Mouse (Mus musculus) gastrocnemius, postnatal 25 days (tissue): ENCODE measurements around the gene Rims3. TPM values are rescaled to one million over a fixed set of nuclear protein-coding genes. Genes with fewer than 3 reads are reported as not detected.

Experiments
- DNase-seq: peaks from one replicate; pipeline ENCODE4 v3.0.0; 2022
- total RNA-seq, 2 experiments: library from RNA; stranded (reverse); gene quantifications; 1 replicate in 1 of 2; 2 replicates in 1 of 2; pipeline ENCODE4 v1.2.3; 2021

Gene Rims3
- total RNA-seq, 2 experiments from 2014 or later = 0.03 TPM; not detected in 1

DNA sequence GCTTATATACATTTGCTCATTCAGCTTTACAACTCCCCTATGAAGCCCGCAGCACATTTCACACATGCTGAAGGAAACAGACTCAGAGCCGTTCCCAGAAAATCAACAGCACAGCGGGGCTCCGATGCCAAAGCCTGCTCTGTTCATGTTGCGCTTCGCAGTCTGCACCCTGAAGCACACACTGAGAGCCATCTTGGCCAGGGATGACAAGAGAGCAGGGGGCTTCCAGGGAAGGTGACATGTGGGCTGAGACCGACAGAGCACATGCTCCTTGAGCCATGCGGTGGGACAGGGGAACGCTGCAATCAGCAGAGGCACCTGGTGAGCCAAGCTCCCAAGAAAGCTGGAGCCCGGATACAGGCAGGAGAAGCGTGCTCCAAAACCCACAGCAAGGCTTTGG, 5.2 kb upstream of the Rims3 start:
- no peak for DNase-seq

- no peak for DNase-seq
Observed at GRCm38 (mm10) chr4:120850946-120851345, 3.7 kb upstream of the Rims3 start.

- DNase-seq = no peak
Observed at GRCm38 (mm10) chr4:120855360-120856060, 894 bp downstream of the Rims3 start.

DNA sequence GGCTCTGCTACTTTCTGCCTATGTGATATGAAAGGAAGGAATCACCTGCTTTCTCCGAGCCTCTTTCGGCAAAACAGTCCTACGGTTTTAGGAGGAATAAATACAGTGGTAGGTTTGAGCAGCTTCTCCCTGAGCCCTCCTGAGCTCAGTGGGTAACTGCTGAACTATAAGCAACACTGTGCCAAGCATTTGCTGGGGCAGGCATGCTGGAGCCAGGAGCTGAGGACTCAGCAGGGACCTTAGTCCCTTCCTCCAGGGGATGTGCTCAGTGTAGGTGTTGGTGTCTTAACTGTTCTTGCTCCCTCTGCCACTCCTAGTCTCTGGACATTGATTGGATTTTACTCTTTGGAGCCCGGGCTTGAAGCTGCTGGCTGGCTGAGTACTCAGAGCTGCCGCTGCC, 1.8 kb downstream of the Rims3 start:
- DNase-seq = no peak

- DNase-seq = no peak
Observed at GRCm38 (mm10) chr4:120859865-120860264, 5.2 kb downstream of the Rims3 start.

GRCm38 (mm10) chr4:120866211-120866610, 11.6 kb downstream of the Rims3 start:
- no peak for DNase-seq

DNA sequence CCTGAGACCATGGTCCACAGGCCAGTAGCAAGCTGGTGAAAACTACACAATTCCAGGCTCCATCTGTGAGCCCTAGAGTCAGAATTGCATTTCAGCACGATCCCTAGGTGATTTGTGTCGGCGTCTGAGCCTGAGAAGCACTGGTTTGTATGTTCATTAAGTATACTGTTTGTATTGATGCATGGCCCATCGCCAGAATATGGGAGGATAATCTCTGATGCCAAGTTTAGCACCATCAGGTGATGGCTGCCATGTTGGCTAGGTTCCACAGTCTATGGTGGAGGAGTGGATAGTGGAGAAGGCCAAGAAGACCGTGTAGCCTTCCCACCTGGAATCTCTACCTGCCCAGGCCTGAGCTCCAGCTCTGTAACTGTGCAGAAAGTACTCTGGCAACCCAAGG, 13.6 kb downstream of the Rims3 start:
- no peak for DNase-seq

- no peak for DNase-seq
Observed at GRCm38 (mm10) chr4:120868988-120869387, 14.4 kb downstream of the Rims3 start.

DNA sequence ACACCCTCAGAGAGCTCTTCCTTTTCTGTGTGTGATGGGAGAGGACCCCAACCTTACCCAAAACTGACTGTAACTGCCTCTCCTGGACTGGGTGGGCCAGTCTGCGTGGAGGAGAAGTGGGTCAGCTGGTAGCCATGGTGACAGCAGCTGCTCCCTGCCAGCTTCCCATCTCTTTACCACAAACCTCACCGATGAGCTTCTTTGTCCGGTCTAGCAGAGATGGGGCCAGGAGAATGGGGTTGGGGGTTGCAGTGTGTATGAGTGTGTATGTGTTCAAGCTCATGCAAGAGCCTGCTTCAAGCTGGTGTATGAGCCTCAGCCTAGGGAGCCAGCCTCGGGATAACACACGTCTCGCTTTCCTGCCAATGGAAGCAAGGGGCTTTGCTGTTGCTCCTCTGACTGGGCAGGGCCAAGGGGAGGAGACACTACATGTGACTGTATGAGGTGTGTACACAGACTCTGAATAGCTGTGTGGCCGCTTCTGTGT, 15.7 kb downstream of the Rims3 start:
- DNase-seq = no peak

DNA sequence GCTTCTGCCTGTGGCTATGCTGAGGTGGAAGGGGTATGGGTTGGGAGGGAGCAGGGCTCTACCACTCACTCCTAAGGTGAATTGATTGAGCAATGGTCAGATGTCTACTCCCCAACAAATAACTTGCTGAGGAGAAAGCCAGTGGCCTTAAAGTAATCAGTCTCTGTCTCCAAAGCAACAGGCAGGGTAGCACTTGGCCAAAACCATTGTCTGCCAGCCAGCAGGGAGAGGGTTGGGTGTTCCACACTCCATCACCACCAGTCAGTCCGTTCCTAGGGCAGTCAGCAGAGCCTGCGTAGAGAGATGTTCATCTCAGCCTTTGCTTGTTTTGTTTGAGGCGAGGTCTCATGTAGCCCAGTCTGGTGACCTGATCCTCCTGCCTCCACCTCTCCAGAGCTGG, 21.3 kb downstream of the Rims3 start:
- DNase-seq = no peak

DNA sequence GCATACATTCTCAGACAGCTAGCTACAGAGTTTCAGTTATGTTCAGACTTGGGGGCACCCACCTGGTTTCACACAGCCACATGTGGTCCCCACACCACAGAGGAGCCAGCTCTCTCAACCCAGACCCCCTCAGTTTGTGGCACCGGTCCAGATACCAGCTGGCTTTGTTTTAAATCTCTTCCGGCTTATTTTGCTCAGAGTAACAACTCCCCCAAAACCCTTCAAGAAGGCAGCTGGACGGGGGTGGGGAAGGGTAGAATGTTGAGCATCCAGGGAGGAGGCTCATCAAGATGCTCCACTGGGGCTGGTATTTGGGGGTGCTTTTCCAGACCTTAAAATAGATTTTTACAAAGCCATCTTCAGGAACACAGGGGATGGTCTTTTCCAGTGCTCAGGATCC, 24.1 kb downstream of the Rims3 start:
- no peak for DNase-seq

DNA sequence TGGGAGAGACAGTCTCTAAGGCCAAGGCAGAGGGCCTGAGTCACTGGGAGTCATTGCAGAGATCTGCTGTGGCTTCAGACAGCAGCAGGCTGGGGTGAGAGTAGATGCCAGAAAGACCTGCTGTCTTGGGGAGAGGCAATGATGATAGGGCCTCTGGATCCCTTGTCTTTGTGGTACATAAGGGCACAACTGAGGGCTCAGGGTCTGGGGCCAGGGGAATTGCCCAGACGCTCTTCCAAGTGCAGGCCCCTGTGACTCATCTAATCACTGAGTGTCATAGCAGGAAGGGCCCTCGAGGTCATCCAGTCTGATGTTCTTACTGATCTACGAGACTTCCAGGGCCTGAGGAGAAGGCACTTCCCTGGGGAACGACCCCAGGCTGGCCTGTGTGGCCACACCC, 24.8 kb downstream of the Rims3 start:
- no peak for DNase-seq

DNA sequence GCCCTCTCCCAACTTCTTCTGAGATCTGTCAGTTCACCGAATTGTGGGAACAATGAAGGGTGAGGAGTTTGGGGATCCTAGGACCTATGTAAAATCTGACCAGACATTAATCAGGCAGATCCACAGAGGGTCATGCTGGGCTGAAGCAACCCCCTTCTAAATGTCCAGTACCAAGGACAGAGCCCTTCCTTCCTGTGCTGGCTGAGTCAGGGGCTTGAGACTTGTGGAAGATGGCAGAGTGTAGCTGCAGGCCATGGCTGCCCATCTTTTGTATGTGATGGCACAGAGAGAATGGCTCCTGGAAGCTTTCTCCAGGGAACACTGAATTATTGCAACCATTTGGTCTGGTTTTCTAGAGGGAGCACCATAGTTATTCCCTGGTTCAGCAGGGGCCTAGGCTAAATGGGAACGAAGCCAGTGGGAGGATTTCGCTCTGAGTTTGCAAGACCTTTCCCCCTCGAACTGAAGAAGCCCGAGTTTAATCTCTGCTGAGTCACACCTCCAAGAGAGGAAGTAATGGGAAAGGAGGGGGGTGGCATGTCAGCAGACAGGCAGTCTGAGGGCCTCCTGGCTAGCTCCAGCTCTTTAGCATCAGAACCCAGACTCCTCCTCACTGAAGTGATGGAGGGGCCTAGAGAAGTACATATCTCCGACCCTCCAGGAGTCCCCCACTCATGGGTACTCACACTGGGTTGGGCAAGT, 26.3 kb downstream of the Rims3 start:
- no peak for DNase-seq

DNA sequence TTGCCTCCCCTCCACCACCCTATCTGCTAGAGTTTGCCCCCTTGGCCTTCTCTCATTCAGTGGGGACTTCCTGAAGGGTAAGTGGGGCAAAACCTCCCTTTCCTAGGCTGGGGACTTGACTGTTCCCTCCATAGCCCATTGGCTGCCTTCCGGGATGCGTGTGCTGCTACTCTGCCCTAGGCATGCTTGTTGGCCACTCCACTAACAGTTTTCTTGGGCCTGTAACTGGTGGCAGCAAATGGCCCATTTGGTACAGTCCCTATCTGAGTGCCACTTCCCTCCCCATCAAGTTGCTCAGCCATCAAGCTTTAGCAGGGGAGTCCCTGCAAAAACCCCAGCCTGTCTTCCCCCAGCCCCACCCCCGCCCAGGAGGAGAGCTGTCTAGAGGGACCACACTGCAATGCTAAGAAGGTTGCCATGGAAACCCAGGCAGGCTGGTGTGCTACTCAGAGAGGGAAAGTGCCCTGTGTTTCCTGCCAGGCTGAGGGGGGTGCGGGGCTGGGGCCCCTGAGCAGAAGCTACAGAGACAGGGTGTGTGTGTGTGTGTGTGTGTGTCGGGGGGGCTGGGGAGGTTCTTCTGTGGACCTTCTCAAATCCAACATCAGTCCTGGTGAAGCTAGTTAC, 27.5 kb downstream of the Rims3 start:
- DNase-seq = no peak

DNA sequence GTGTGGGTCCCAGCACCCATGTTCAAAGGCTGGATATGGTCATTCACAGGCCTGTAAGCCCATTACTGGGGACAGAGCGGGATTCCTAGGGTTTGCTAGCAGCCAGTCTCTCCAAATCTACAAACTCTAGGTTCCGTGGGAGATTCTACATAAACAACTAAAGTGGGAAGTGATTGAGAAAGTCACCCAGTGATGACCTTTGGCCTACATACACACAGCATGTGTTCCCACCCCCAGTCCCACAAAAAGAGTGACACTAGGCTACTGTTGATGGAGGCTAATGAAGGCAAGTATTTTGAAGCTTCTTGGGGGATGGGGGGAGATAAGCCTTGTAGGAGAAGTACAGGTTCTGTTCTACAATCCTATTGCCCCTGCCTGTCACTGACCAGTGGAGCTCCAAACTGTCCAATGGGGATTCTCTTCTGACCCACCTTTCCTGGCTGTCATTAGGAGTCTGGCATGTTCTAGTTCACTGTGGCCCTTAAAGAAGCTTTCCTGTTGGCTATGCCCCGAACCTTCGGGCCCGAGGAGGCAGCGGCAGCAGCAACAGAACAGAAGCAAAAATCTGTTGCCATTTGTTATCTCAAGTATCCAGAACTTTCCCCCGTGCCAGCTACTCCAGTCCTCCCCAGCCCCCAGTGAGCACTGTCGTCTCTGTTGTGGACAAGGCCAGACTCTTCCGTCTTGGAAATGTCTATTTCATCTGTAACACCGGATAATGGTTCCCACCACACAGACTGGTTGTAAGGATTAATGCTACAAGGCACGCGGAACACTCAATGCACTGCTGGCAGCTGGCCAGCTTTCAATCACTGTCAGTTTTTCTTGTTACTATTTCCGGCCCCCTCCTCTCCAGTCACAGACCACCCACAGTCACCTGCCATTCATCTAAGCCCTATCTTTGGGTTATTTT, 30.8 kb downstream of the Rims3 start:
- DNase-seq = no peak

DNA sequence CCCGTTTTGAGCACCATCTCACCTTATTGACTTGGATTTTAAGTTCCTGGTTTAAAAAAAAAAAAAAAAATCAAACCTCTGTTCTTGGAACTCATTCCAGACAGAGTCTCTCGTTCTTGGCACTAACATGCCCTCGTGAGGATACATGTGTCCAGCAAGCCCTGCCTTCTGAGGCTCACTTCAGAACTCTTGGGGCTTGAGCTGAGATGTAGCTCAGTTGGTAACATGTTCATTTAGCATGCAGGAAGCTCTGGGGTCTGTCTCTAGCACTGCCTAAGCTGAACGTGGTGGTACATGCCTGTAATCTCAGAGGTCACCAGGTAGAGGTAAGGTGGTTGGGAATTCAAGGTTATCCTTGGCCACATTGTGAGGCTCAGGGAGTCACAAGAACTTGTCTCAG, 31.5 kb downstream of the Rims3 start:
- DNase-seq = no peak

DNA sequence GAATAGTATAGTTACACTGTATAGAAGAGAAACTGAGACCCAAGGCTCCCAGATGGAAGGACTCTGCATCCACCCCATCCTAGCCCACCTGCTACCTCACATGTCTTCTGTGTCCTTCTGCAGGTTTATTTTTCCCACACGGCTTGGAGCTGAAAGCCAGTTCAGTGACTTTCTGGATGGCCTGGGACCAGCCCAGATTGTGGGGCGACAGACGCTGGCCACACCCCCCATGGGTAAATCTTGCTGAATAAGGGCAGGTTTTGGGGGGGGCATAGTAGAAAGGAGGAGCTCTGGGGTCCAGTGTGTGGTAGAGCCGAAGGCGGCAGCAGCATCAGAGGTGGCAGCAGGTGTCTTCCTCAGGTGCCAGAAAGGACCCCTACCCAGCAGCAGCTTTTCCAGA, 32.2 kb downstream of the Rims3 start:
- DNase-seq = no peak

GRCm38 (mm10) chr4:120887381-120888112, 32.9 kb downstream of the Rims3 start:
- no peak for DNase-seq

DNA sequence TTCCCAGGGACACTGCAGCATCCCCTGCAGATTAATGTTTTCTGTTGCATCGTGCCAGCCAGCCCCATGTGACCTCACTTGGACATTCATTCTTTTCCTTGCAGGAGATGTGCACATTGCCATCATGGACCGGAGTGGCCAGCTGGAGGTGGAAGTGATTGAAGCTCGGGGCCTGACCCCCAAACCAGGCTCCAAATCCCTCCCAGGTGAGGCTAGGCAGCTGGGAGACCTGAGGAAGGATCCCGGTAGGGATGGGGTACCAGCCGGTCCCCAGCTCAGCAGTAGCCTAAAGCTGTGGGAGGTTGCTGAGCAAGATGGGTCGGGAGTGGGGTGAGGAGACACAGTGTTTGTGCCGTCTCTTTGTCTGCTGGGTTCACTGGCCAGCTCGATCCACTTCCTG, 34.3 kb downstream of the Rims3 start:
- no peak for DNase-seq

DNA sequence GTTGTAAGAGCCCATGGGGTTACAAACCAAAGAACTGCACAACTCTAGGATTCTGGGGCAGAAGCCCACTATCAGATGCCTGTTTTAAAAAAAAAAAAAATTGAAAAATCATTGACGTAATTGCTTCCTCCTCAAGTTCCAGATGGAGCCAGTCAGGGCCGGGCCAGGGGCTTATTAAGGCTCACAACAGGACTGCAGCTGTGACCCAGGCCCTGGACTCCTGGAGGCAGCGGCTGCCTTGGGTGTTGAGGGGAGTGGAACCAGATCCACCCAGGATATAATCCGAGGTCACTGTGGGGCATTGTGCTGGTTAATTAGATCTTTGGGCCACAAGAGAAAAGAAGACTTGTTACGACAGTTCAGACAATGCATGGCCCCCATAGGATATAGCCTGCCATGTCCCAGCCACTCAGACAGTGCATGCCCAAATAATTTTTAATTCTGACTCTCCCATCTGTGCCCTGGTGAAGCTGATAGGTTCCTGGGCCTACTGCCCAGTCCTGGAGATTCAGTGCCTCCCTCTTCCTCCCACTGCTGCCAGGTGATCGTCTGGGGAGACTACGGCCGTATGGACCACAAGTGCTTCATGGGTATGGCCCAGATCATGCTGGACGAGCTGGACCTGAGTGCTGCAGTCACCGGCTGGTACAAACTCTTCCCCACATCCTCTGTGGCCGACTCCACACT, 36.3 kb downstream of the Rims3 start:
- DNase-seq = no peak

DNA sequence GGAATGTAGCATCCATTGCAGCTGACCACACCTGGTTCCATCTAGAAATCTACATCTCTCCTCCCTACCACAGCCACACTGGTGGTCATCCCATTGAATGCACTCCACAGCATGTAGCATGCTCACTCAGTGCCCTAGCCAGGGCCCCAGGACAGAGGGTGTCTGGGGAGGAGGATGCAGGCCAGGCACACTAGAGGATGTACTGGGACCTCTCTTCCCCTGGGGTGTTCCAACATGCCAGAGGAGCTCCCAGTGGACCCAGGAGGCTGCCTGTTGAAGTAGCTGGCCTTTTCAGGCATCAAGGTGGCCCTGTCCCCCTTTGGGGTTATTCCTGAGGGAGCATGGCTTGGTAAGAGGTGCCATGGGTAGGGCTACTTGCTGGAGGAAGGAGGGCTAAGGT, 37.3 kb downstream of the Rims3 start:
- DNase-seq = no peak
